Mouse (Mus musculus) midbrain, embryonic 11.5 days (tissue): ENCODE measurements around the gene Cdc40. TPM values are rescaled to one million over a fixed set of nuclear protein-coding genes. Genes with fewer than 3 reads are reported as not detected.

Experiments
- ATAC-seq: fragments of 200-750 bp; cut with Nextera tagmentation; 2 replicates; pipeline ENCODE4 v1.8.0; 2017; ENCODE audit warnings: moderate TSS enrichment, moderate library complexity; ENCODE audit not compliant: low FRiP score
- DNase-seq: peaks from one replicate; pipeline ENCODE4 v3.0.0; 2015; ENCODE audit warnings: low spot score; ENCODE audit errors: missing footprints
- H3K27ac ChIP-seq: fragments of 300-500 bp; sonication (generic); 2 replicates; pipeline ENCODE4 v1.5.1; 2014; ENCODE audit warnings: low read depth, low read length
- H3K27me3 ChIP-seq: fragments of 300-500 bp; sonication (generic); 2 replicates; pipeline ENCODE4 v1.6.1; 2014; ENCODE audit warnings: mild to moderate bottlenecking, low read length, moderate library complexity, mixed read lengths; ENCODE audit not compliant: control insufficient read depth, insufficient read depth
- H3K36me3 ChIP-seq: fragments of 300-500 bp; sonication (generic); 2 replicates; pipeline ENCODE4 v1.6.1; 2014; ENCODE audit warnings: mild to moderate bottlenecking, low read length, moderate library complexity, mixed read lengths; ENCODE audit not compliant: control insufficient read depth, insufficient read depth
- H3K4me1 ChIP-seq: fragments of 300-500 bp; sonication (generic); 2 replicates; pipeline ENCODE4 v1.6.1; 2014; ENCODE audit warnings: low read length; ENCODE audit not compliant: control insufficient read depth, insufficient read depth
- H3K4me2 ChIP-seq: fragments of 300-500 bp; sonication (generic); 2 replicates; pipeline ENCODE4 v1.6.1; 2014; ENCODE audit warnings: mild to moderate bottlenecking, moderate library complexity
- H3K4me3 ChIP-seq: fragments of 300-500 bp; sonication (generic); 2 replicates; pipeline ENCODE4 v1.5.1; 2014; ENCODE audit warnings: low read depth, low read length
- H3K9ac ChIP-seq: fragments of 300-500 bp; sonication (generic); 2 replicates; pipeline ENCODE4 v1.6.1; 2014; ENCODE audit warnings: low read length
- H3K9me3 ChIP-seq: fragments of 300-500 bp; sonication (generic); 2 replicates; pipeline ENCODE4 v1.6.1; 2016; ENCODE audit warnings: low read length; ENCODE audit not compliant: control insufficient read depth
- WGBS: fragments of 180-500 bp; shearing (Covaris S2); extraction: QIAGEN DNeasy Blood & Tissue Kit; methylation state at CpG from one replicate; pipeline ENCODE4 v1.1.7; 2014; 5-methylcytosine and 5-hydroxymethylcytosine counted together
- polyA plus RNA-seq: library from polyadenylated mRNA; unstranded; fragments of >200 nt; fragmentation: Nextera tagmentation; extraction: Ambion mirVana; gene quantifications from 2 replicates; pipeline ENCODE4 v1.2.1, GENCODE M21; 2014

The Cdc40 gene
- polyA plus RNA-seq, 1 experiment from 2014 or later: 38.7 TPM

GRCm38 (mm10) chr10:40896656-40897055 lies 13.5 kb upstream of the Cdc40 start:
- Histone ChIP-seq H3K36me3 (no peaks in the 10 kb centered on the region), H3K4me2 (no peak overlapping the region), H3K27ac (no peak overlapping the region), H3K4me1 (no peaks in the 10 kb centered on the region), H3K4me3 (no peak overlapping the region), H3K9me3 (no peaks in the 10 kb centered on the region), H3K27me3 (no peaks in the 10 kb centered on the region), H3K9ac (no peak overlapping the region)
- ATAC-seq (no peak), DNase-seq (no peak)
- 66% methylated on average over 5 of the region's 5 CpGs for WGBS

- Histone ChIP-seq H3K27ac (no peak overlapping the region), H3K36me3 (no peaks in the 10 kb centered on the region), H3K4me1 (no peaks in the 10 kb centered on the region), H3K9ac (no peak overlapping the region), H3K4me2 (no peak overlapping the region), H3K9me3 (no peaks in the 10 kb centered on the region), H3K4me3 (no peak overlapping the region), H3K27me3 (no peaks in the 10 kb centered on the region)
- 96% methylated on average over 12 of the region's 12 CpGs for WGBS
- ATAC-seq (no peak), DNase-seq (peak; percentile 69)
Observed at GRCm38 (mm10) chr10:40895765-40896164, 12.7 kb upstream of the Cdc40 start.

GRCm38 (mm10) chr10:40889146-40889545 lies 6.0 kb upstream of the Cdc40 start:
- Histone ChIP-seq H3K9ac (no peak overlapping the region), H3K27ac (no peak overlapping the region), H3K36me3 (no peaks in the 10 kb centered on the region), H3K4me3 (no peak overlapping the region), H3K4me2 (no peak overlapping the region), H3K27me3 (no peaks in the 10 kb centered on the region), H3K4me1 (peaks cover 3% of the 10 kb centered on the region), H3K9me3 (no peaks in the 10 kb centered on the region)
- DNase-seq (no peak), ATAC-seq (no peak)
- whole genome bisulfite sequencing: 87% methylated on average over 4 of the region's 4 CpGs

- H3K9ac ChIP-seq: no peak overlapping the region
- no peaks in the 10 kb centered on the region for H3K36me3 ChIP-seq
- H3K4me3 ChIP-seq: no peak overlapping the region
- H3K4me2 ChIP-seq: no peak overlapping the region
- no peaks in the 10 kb centered on the region for H3K27me3 ChIP-seq
- no peaks in the 10 kb centered on the region for H3K9me3 ChIP-seq
- 43% methylated on average over 2 of the region's 2 CpGs for WGBS
- ATAC-seq: no peak
- no peak overlapping the region for H3K27ac ChIP-seq
- peaks cover 3% of the 10 kb centered on the region for H3K4me1 ChIP-seq
- DNase-seq: no peak
Observed at GRCm38 (mm10) chr10:40887316-40887715, 4.2 kb upstream of the Cdc40 start.

GRCm38 (mm10) chr10:40885432-40885831 lies 2.3 kb upstream of the Cdc40 start:
- 38% methylated on average over 7 of the region's 7 CpGs for WGBS
- H3K27me3 ChIP-seq: no peaks in the 10 kb centered on the region
- H3K4me1 ChIP-seq: peaks cover 5% of the 10 kb centered on the region
- H3K36me3 ChIP-seq: no peaks in the 10 kb centered on the region
- ATAC-seq (no peak), DNase-seq (peak; percentile 89)
- H3K4me3 ChIP-seq: peak overlapping the region; percentile 22; the same call in 1 of the 2 replicates
- H3K27ac ChIP-seq: no peak overlapping the region
- no peak overlapping the region for H3K9ac ChIP-seq
- peak overlapping the region; percentile 43 for H3K4me2 ChIP-seq
- H3K9me3 ChIP-seq: no peaks in the 10 kb centered on the region

- WGBS: 0% methylated on average over 36 of the region's 40 CpGs
- peak overlapping the region; percentile 96 for H3K27ac ChIP-seq
- DNase-seq: peak; percentile 97
Observed at GRCm38 (mm10) chr10:40884279-40884806, 1.2 kb upstream of the Cdc40 start.

GRCm38 (mm10) chr10:40883644-40884278 lies 650 bp upstream of the Cdc40 start:
- no peaks in the 10 kb centered on the region for H3K36me3 ChIP-seq
- under 1% methylated on average over 69 of the region's 87 CpGs for WGBS
- peak; percentile 95 for DNase-seq

More at GRCm38 (mm10) chr10:40884279-40884806, 1.2 kb upstream of the Cdc40 start:
- Histone ChIP-seq H3K4me3 (peak overlapping the region; percentile 95), H3K27me3 (no peaks in the 10 kb centered on the region), H3K9me3 (no peaks in the 10 kb centered on the region), H3K4me1 (peaks cover 5% of the 10 kb centered on the region), H3K36me3 (no peaks in the 10 kb centered on the region), H3K9ac (peak overlapping the region; percentile 96), H3K4me2 (peak overlapping the region; percentile 53)
- ATAC-seq: peak; percentile 3; the same call in 1 of the 2 replicates

GRCm38 (mm10) chr10:40882333-40882732 lies 778 bp downstream of the Cdc40 start:
- no peak for ATAC-seq
- H3K36me3 ChIP-seq: no peaks in the 10 kb centered on the region
- H3K27ac ChIP-seq: no peak overlapping the region; the same call in 1 of the 2 replicates
- no peak for DNase-seq
- WGBS: 17% methylated on average over 9 of the region's 9 CpGs
- no peaks in the 10 kb centered on the region for H3K9me3 ChIP-seq
- H3K4me3 ChIP-seq: peak overlapping the region; percentile 95
- no peaks in the 10 kb centered on the region for H3K27me3 ChIP-seq
- peak overlapping the region; percentile 96 for H3K9ac ChIP-seq
- H3K4me2 ChIP-seq: peak overlapping the region; percentile 60
- H3K4me1 ChIP-seq: peaks cover 3% of the 10 kb centered on the region

More at GRCm38 (mm10) chr10:40883644-40884278, 650 bp upstream of the Cdc40 start:
- no peaks in the 10 kb centered on the region for H3K27me3 ChIP-seq
- peaks cover 5% of the 10 kb centered on the region for H3K4me1 ChIP-seq
- peak overlapping the region; percentile 95 for H3K4me3 ChIP-seq
- no peaks in the 10 kb centered on the region for H3K9me3 ChIP-seq
- ATAC-seq: peak; percentile 91
- H3K27ac ChIP-seq: peak overlapping the region; percentile 96
- H3K4me2 ChIP-seq: peak overlapping the region; percentile 53
- H3K9ac ChIP-seq: peak overlapping the region; percentile 96

GRCm38 (mm10) chr10:40881236-40881635 lies 1.9 kb downstream of the Cdc40 start:
- DNase-seq (no peak), ATAC-seq (no peak)
- Histone ChIP-seq H3K4me1 (peaks cover 3% of the 10 kb centered on the region; the same call in 1 of the 2 replicates), H3K4me2 (no peak overlapping the region), H3K4me3 (no peak overlapping the region), H3K36me3 (no peaks in the 10 kb centered on the region), H3K9ac (no peak overlapping the region), H3K27me3 (no peaks in the 10 kb centered on the region), H3K9me3 (no peaks in the 10 kb centered on the region), H3K27ac (no peak overlapping the region)
- WGBS: 82% methylated on average over 3 of the region's 3 CpGs
